Mouse (Mus musculus): ENCODE measurements around the gene Itgav.
A peak's percentile ranks its signal among the peaks of the same experiment; 100 is the strongest.
"Not testable (repeated sequence)": the region's sequence is repeated elsewhere in the genome, so short reads cannot be mapped to it uniquely, and the experiment has no call there.

Gene Itgav

GRCm38 (mm10) chr2:83713281-83713680 lies 10.9 kb upstream of the Itgav start:
- DNase-seq (ENCODE audit: extremely low spot score): not testable (repeated sequence)

GRCm38 (mm10) chr2:83713946-83714345 lies 10.3 kb upstream of the Itgav start:
- no peak for DNase-seq (ENCODE audit: extremely low spot score)

GRCm38 (mm10) chr2:83714783-83715182 lies 9.4 kb upstream of the Itgav start:
- DNase-seq (ENCODE audit: extremely low spot score): peak; percentile 47

- DNase-seq (ENCODE audit: extremely low spot score): no peak
Measured at GRCm38 (mm10) chr2:83718341-83718740, 5.9 kb upstream of the Itgav start.

GRCm38 (mm10) chr2:83721635-83722034 lies 2.6 kb upstream of the Itgav start:
- DNase-seq (ENCODE audit: extremely low spot score): no peak

- no peak for DNase-seq (ENCODE audit: extremely low spot score)
Measured at GRCm38 (mm10) chr2:83722936-83723335, 1.3 kb upstream of the Itgav start.

- DNase-seq (ENCODE audit: extremely low spot score): no peak
Measured at GRCm38 (mm10) chr2:83723346-83723745, 851 bp upstream of the Itgav start.

- peak; percentile 77 for DNase-seq (ENCODE audit: extremely low spot score)
Measured at GRCm38 (mm10) chr2:83724827-83725730, 882 bp downstream of the Itgav start.

- DNase-seq (ENCODE audit: extremely low spot score): no peak
Measured at GRCm38 (mm10) chr2:83725796-83726195, 1.6 kb downstream of the Itgav start.

- no peak for DNase-seq (ENCODE audit: extremely low spot score)
Measured at GRCm38 (mm10) chr2:83728238-83728682, 4.1 kb downstream of the Itgav start.

GRCm38 (mm10) chr2:83729339-83729738 lies 5.1 kb downstream of the Itgav start:
- no peak for DNase-seq (ENCODE audit: extremely low spot score)

GRCm38 (mm10) chr2:83732896-83733295 lies 8.7 kb downstream of the Itgav start:
- DNase-seq (ENCODE audit: extremely low spot score): no peak

GRCm38 (mm10) chr2:83733981-83734393 lies 9.8 kb downstream of the Itgav start:
- DNase-seq (ENCODE audit: extremely low spot score): no peak

GRCm38 (mm10) chr2:83735276-83735675 lies 11.1 kb downstream of the Itgav start:
- DNase-seq (ENCODE audit: extremely low spot score): no peak

GRCm38 (mm10) chr2:83736836-83737235 lies 12.6 kb downstream of the Itgav start:
- no peak for DNase-seq (ENCODE audit: extremely low spot score)

GRCm38 (mm10) chr2:83738586-83739251 lies 14.5 kb downstream of the Itgav start:
- no peak for DNase-seq (ENCODE audit: extremely low spot score)

- no peak for DNase-seq (ENCODE audit: extremely low spot score)
Measured at GRCm38 (mm10) chr2:83739461-83740124, 15.4 kb downstream of the Itgav start.

- no peak for DNase-seq (ENCODE audit: extremely low spot score)
Measured at GRCm38 (mm10) chr2:83740601-83741031, 16.4 kb downstream of the Itgav start.

- DNase-seq (ENCODE audit: extremely low spot score): no peak
Measured at GRCm38 (mm10) chr2:83742210-83742609, 18.0 kb downstream of the Itgav start.

GRCm38 (mm10) chr2:83742836-83743235 lies 18.6 kb downstream of the Itgav start:
- DNase-seq (ENCODE audit: extremely low spot score): no peak

- no peak for DNase-seq (ENCODE audit: extremely low spot score)
Measured at GRCm38 (mm10) chr2:83744276-83744952, 20.2 kb downstream of the Itgav start.

- no peak for DNase-seq (ENCODE audit: extremely low spot score)
Measured at GRCm38 (mm10) chr2:83745257-83745656, 21.1 kb downstream of the Itgav start.

All from embryo, embryonic 9.5 days (tissue).